Mouse (Mus musculus) olfactory bulb, adult 2 months (tissue): ENCODE measurements around the gene Cdc6. TPM values are rescaled to one million over a fixed set of nuclear protein-coding genes. Genes with fewer than 3 reads are reported as not detected.
"Not testable (repeated sequence)": the region's sequence is repeated elsewhere in the genome, so short reads cannot be mapped to it uniquely, and the experiment has no call there.

Source experiments
- H3K27ac ChIP-seq: fragments of 200-500 bp; 2 replicates; pipeline ENCODE4 v1.5.1; 2012; ENCODE audit warnings: low read depth, low read length; ENCODE audit not compliant: insufficient read depth
- H3K4me1 ChIP-seq: fragments of 200-500 bp; 2 replicates; pipeline ENCODE4 v1.6.1; 2012; ENCODE audit warnings: low read length; ENCODE audit not compliant: control insufficient read depth, insufficient read depth
- H3K4me3 ChIP-seq: fragments of 200-500 bp; 2 replicates; pipeline ENCODE4 v1.5.1; 2012; ENCODE audit warnings: mild to moderate bottlenecking, low read depth, low read length, moderate library complexity; ENCODE audit not compliant: insufficient read depth
- CTCF ChIP-seq: fragments of 200-500 bp; IDR thresholded peaks from 2 replicates; pipeline ENCODE4 v1.5.1; 2012; ENCODE audit warnings: low read depth, mild to moderate bottlenecking, low read length, moderate library complexity; ENCODE audit not compliant: insufficient read depth
- POLR2A ChIP-seq: fragments of 200-500 bp; IDR thresholded peaks from 2 replicates; pipeline ENCODE4 v1.6.1; 2012; ENCODE audit warnings: mild to moderate bottlenecking, low read depth, low read length, moderate library complexity; ENCODE audit not compliant: insufficient read depth
- WGBS: fragments of 180-500 bp; shearing (Covaris S2); methylation state at CpG from one replicate; pipeline ENCODE4 v1.1.7; 2018; 5-methylcytosine and 5-hydroxymethylcytosine counted together
- polyA plus RNA-seq: library from polyadenylated mRNA; stranded (reverse); fragments of >200 nt; gene quantifications from 2 replicates; pipeline ENCODE4 v1.2.4, GENCODE M21; 2012; ENCODE audit warnings: low replicate concordance; ENCODE audit not compliant: missing spikeins, insufficient read depth, insufficient read length

The Cdc6 gene
- polyA plus RNA-seq, 1 experiment: not detected

DNA sequence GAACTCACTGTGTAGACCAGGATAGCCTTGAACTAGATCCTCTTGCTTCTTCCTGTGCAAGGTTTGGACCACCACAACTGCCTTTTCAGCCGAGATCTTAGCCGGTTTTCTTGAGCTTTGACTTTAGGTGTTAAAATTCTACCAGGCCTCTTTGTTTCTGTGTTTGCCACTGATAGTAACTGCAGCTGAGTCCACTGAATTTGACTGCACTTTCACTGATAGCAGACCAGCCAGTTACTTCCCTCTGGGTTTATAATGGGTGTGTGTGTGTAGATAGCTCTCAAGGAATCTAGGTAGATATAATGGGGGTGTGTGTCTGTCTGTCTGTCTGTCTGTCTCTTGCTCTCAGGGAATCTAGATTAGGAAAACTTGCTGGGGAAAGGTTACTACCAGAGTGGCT lies 3.0 kb upstream of the Cdc6 start:
- Histone ChIP-seq H3K27ac (no peak overlapping the region), H3K4me1 (peaks cover 4% of the 10 kb centered on the region), H3K4me3 (no peak overlapping the region)
- 89% methylated on average over 2 of the region's 2 CpGs for WGBS
- TF ChIP-seq CTCF: no peak
- no peak for TF ChIP-seq POLR2A

DNA sequence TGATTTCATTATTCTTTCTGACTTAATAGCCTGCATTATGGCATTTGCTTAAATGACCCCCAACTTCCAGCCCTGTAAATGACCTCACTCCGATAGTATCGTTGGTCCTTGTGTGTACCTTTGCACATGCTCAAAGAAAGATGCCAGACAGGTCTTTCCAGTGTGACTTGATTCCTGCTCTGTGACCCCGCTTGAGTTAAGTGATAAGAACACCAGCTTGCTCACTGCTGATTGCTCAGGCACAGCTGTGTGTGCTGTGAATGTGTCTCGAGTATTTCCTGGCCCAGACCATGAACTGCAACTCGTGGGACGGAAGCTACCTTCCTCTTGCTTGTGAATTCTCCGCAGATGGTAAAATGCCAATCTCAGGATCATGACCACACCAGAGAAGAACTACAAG lies 2.6 kb upstream of the Cdc6 start:
- H3K4me1 ChIP-seq: peaks cover 4% of the 10 kb centered on the region
- H3K4me3 ChIP-seq: no peak overlapping the region
- WGBS: 82% methylated on average over 7 of the region's 7 CpGs
- TF ChIP-seq CTCF (no peak), POLR2A (no peak)
- H3K27ac ChIP-seq: no peak overlapping the region

DNA sequence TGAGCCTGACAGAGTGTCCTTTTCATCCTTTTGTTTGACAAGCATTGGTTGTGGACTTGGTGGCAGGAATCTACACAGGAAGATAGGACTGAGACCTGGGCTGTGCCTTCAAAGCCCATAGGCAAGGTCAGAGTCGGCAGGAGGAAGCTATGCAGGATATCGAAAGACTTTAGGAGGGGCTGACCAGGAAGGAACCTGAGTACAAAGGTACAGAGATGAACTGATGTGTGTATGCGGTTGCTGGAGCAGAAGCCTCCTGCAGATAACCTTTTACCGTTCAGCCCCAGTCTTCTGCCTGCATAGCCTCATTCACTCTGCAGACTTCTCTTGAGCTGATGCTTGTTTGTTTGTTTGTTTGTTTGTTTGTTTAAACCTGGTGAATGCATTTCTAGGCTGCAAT lies 2.0 kb upstream of the Cdc6 start:
- Histone ChIP-seq H3K4me1 (peaks cover 4% of the 10 kb centered on the region), H3K4me3 (no peak overlapping the region), H3K27ac (no peak overlapping the region)
- TF ChIP-seq CTCF: no peak
- TF ChIP-seq POLR2A: no peak
- WGBS: 83% methylated on average over 4 of the region's 4 CpGs

DNA sequence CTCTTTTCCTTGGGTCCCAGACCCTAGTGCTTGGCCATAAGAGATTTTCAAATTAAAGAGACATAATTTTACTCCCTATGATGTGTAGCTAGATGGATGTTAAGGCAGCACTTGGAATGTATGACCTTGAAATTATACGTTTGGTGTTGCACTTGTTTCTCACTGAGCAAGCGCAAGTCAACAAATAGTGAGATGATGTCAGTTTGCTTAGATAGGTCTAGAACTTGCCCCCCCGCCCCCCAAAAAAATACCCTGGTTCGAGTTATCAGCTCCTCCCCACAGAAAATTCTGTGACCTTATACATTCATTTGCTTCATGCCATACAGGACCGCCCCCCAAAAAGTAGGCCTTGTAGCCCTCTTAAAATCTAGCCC lies 551 bp upstream of the Cdc6 start:
- H3K4me3 ChIP-seq: no peak overlapping the region
- no peak overlapping the region for H3K27ac ChIP-seq
- no peak for TF ChIP-seq POLR2A
- no peak for TF ChIP-seq CTCF
- H3K4me1 ChIP-seq: peaks cover 4% of the 10 kb centered on the region
- WGBS: 53% methylated on average over 5 of the region's 5 CpGs

GRCm38 (mm10) chr11:98909654-98910053 lies 2.1 kb downstream of the Cdc6 start:
- H3K4me3 ChIP-seq: no peak overlapping the region
- H3K27ac ChIP-seq: no peak overlapping the region
- H3K4me1 ChIP-seq: peaks cover 4% of the 10 kb centered on the region
- TF ChIP-seq CTCF (no peak), POLR2A (no peak)
- 15% methylated on average over 6 of the region's 6 CpGs for WGBS

- no peak overlapping the region for H3K4me3 ChIP-seq
- TF ChIP-seq POLR2A (no peak), CTCF (no peak)
- H3K4me1 ChIP-seq: peaks cover 4% of the 10 kb centered on the region
- no peak overlapping the region for H3K27ac ChIP-seq
- 94% methylated on average over 11 of the region's 11 CpGs for WGBS
Measured at GRCm38 (mm10) chr11:98910415-98910814, 2.8 kb downstream of the Cdc6 start.

GRCm38 (mm10) chr11:98911498-98911897 lies 3.9 kb downstream of the Cdc6 start:
- no peak overlapping the region for H3K4me3 ChIP-seq
- peaks cover 4% of the 10 kb centered on the region for H3K4me1 ChIP-seq
- no peak overlapping the region for H3K27ac ChIP-seq
- WGBS: 87% methylated on average over 5 of the region's 5 CpGs
- TF ChIP-seq POLR2A (no peak), CTCF (no peak)

GRCm38 (mm10) chr11:98914196-98914595 lies 6.6 kb downstream of the Cdc6 start:
- 85% methylated on average over 11 of the region's 11 CpGs for WGBS
- Histone ChIP-seq H3K27ac (no peak overlapping the region), H3K4me1 (no peaks in the 10 kb centered on the region), H3K4me3 (no peak overlapping the region)
- TF ChIP-seq CTCF: no peak

DNA sequence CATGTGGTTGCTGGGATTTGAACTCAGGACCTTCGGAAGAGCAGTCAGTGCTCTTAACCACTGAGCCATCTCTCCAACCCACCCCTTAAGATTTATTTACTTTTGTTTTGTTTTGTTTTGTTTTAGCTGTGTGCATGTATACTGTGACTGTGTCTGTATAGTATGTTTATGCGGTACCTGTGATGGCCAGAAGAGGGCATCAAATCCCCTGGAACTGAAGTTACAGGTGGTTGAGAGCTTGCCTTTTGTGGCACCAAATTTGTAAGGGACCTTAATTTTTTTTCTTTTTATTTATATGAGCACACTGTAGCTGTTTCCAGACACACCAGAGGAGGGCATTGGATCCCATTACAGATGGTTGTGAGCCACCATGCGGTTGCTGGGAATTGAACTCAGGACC lies 8.8 kb downstream of the Cdc6 start:
- H3K4me1 ChIP-seq, H3K4me3 ChIP-seq, H3K27ac ChIP-seq: not testable (repeated sequence)
- WGBS: 90% methylated on average over 3 of the region's 3 CpGs

- H3K27ac ChIP-seq: no peak overlapping the region
- peaks cover 2% of the 10 kb centered on the region for H3K4me1 ChIP-seq
- H3K4me3 ChIP-seq: no peak overlapping the region
- TF ChIP-seq CTCF (no peak), POLR2A (no peak)
- WGBS: 86% methylated on average over 13 of the region's 13 CpGs
Measured at GRCm38 (mm10) chr11:98917428-98918005, 9.9 kb downstream of the Cdc6 start.
